Mouse (Mus musculus): ENCODE results near the gene Rpl10l.

Rpl10l gene

DNA sequence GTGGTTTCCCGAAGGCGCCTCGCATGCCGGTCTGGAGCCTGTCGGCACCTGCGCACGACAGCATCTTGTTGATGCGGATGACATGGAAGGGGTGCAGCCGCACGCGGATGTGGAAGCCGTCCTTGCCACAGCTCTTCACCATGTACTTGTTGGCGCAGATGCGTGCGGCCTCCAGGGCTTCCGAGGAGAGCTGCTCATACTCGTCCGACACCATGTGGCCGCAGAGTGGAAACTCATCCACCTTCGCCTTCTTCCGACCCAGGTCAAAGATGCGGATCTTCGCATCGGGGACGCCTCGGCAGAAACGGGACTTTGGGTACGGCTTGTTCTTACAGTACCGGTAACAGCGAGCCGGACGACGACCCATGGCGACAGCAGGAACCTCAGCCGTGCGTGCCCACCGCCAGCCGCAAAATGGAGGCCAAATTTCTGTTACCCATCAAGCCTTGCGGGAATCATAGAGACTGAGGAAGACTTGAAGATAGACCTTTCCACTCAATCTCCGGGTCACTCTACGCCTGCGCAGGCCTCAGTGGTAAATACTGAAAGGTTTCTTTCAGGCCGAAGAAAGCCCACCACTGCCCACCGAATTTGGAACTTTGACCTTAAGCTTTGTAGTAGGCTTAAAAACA lies at the start of gene Rpl10l:
Gene Rpl10l (minus strand): TSS at position 411 of the 632 bp plus-strand sequence.
- DNase-seq (ENCODE audit: low spot score in 2 of 2) = no peak

DNA sequence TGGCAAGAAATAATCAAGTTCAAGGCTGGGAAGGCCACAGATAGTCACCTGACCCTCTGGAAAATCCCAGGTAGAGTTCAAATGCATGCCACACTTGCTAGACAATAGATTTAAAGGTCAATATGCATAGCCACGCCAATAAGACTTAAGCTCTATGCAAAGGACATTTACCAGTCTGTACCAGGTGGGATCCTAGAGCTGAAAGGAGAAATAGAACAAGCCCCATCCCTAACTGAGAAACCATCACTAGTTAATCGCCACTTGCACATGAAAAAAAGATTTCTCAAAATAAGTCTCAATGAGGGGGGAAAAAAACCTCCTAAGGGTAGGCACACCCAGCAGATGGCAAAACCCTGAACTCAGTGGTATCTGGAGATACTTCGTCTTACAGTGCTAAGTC lies 8.3 kb downstream of the Rpl10l start:
- DNase-seq (ENCODE audit: low spot score in 2 of 2) = no peak

DNA sequence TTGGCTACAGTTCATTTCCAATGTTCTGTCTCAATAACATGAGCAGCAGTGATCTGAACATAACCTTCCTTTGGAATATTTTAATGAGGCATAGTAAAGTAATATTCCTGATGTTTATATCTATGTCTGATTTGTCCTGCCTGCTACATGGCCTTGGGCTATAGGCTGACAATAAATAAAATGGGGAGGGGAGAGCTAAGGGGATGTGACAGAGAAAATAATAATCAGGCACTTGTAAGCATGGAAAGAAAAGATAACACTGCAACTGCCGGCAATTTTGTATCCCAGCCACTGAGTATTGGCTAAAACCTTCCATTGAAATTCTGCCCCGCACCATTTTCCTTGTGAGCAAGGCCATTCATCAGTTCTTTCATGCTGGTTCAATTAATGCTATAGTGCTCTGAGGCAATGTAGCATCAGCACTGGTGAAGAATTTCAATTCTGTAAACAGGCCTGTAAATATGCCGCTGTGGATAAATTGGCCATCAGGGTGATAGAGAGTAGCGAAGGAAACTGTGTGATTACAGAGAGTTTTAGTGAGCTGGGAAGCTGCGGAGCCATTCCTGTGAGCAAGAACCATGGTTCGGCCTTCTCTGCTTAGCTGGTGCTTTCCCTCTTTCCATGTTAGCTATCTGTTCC lies 38.6 kb downstream of the Rpl10l start:
- no peak for DNase-seq (ENCODE audit: low spot score in 2 of 2)

DNA sequence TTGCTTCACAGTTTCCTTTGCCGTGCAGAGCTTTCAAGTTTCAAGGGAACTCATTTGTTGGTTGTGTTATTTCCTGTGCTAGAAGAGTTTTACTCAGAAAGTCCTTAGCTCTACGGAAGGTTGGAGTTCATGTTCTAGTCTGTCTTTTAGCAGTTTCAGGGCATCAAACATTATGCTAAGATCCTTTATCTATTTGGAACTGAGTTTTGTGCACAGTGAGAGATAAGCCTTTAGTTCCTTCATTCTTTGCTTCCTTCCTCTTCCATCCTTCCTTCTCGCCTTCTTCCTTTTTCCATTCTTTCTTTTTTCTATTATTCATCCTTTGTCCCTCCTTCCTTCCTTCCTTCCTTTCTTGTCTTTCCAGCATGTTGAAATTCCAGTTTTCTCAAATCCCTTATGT lies 50.0 kb downstream of the Rpl10l start:
- no peak for DNase-seq (ENCODE audit: low spot score in 2 of 2)

Data from frontal cortex, postnatal 25 days (tissue).